Comparison of ENCODE assay signal across 30 mouse cellular contexts in the genomic region with DNA sequence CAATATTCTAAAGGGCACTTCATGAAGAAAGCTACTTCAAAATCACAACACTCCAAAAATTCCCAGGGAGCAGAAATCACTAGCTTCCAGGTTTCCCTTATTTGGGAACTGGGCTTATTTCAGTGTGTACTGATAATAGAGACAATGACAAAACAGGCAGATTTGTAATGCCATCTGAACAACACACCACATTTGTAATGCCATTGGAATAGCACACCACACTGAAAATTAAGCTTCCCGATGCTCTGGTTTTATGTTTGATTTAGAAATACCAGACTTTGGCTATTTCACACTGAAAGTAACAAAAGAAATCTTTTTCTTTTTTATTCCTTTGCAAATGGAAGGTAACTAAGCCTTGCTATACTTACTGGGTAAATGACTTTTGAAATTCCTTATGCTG.
"Had no signal": no experiment of that assay in that cellular context is flagged by ENCODE, and none has a peak within 500 bp of the region (broad histone marks: within the 10 kb centered on the region; RNA-seq: fewer than 3 reads in every experiment).

No protein-coding gene starts in this region.

- H3K36me3 ChIP-seq: limb, embryonic 10.5 days; limb, embryonic 12.5 days; limb, embryonic 13.5 days; limb, embryonic 15.5 days; liver, embryonic 12.5 days; liver, embryonic 13.5 days; liver, embryonic 15.5 days; lung, embryonic 15.5 days; midbrain, embryonic 10.5 days; midbrain, embryonic 12.5 days; midbrain, embryonic 13.5 days; midbrain, embryonic 15.5 days had no signal

- H3K4me1 ChIP-seq: limb, embryonic 10.5 days; limb, embryonic 12.5 days; limb, embryonic 13.5 days; limb, embryonic 15.5 days; liver, embryonic 12.5 days; liver, embryonic 13.5 days; liver, embryonic 15.5 days; lung, embryonic 15.5 days; megakaryocyte, embryonic 14.5 days; midbrain, embryonic 10.5 days; midbrain, embryonic 12.5 days; midbrain, embryonic 13.5 days; midbrain, embryonic 15.5 days had no signal

- ATAC-seq: liver, embryonic 12.5 days; liver, postnatal 0 days; lung, postnatal 0 days; midbrain, embryonic 15.5 days; midbrain, embryonic 16.5 days had no signal

- H3K9ac ChIP-seq: limb, embryonic 12.5 days; limb, embryonic 13.5 days; limb, embryonic 15.5 days; liver, embryonic 12.5 days; liver, embryonic 13.5 days; liver, embryonic 14.5 days; liver, embryonic 15.5 days; liver, postnatal 0 days; lung, embryonic 14.5 days; lung, embryonic 15.5 days; midbrain, embryonic 12.5 days; midbrain, embryonic 13.5 days; midbrain, embryonic 15.5 days had no signal

- DNase-seq: left cerebral cortex, postnatal 4 days; liver; liver, embryonic 13.5 days; liver, postnatal 0 days; lung, adult 18-20 months; lung, adult 2 months; lung, embryonic 14.5 days; lung, postnatal 10 days; lung, postnatal 14 days; lung, postnatal 36 days; lung, postnatal 4 days had no signal

- H3K27ac ChIP-seq: left cerebral cortex, adult 2 months; limb, embryonic 10.5 days; limb, embryonic 12.5 days; limb, embryonic 13.5 days; limb, embryonic 15.5 days; liver, embryonic 12.5 days; liver, embryonic 13.5 days; liver, embryonic 14.5 days; liver, embryonic 15.5 days; lung, embryonic 15.5 days; macrophage; midbrain, embryonic 10.5 days; midbrain, embryonic 12.5 days; midbrain, embryonic 13.5 days; midbrain, embryonic 15.5 days had no signal

- H3K9me3 ChIP-seq: limb, embryonic 10.5 days; limb, embryonic 12.5 days; limb, embryonic 13.5 days; limb, embryonic 15.5 days; liver, embryonic 12.5 days; liver, embryonic 13.5 days; liver, embryonic 15.5 days; lung, embryonic 15.5 days; megakaryocyte, embryonic 14.5 days; midbrain, embryonic 10.5 days; midbrain, embryonic 12.5 days; midbrain, embryonic 13.5 days; midbrain, embryonic 15.5 days had no signal

- H3K4me2 ChIP-seq: limb, embryonic 12.5 days; limb, embryonic 13.5 days; limb, embryonic 15.5 days; liver, embryonic 11.5 days; liver, embryonic 12.5 days; liver, embryonic 13.5 days; liver, embryonic 15.5 days; lung, embryonic 14.5 days; lung, embryonic 15.5 days; midbrain, embryonic 12.5 days; midbrain, embryonic 13.5 days; midbrain, embryonic 15.5 days had no signal

- H3K27me3 ChIP-seq: limb, embryonic 12.5 days; limb, embryonic 13.5 days; limb, embryonic 15.5 days; liver, embryonic 12.5 days; liver, embryonic 13.5 days; liver, embryonic 15.5 days; lung, embryonic 15.5 days; megakaryocyte, embryonic 14.5 days; midbrain, embryonic 12.5 days; midbrain, embryonic 13.5 days; midbrain, embryonic 15.5 days had no signal

- H3K4me3 ChIP-seq: left cerebral cortex, adult 2 months; limb, embryonic 10.5 days; limb, embryonic 12.5 days; limb, embryonic 13.5 days; limb, embryonic 15.5 days; liver, embryonic 12.5 days; liver, embryonic 13.5 days; liver, embryonic 15.5 days; lung, embryonic 15.5 days; megakaryocyte, embryonic 14.5 days; midbrain, embryonic 10.5 days; midbrain, embryonic 12.5 days; midbrain, embryonic 13.5 days; midbrain, embryonic 15.5 days; myocyte had no signal
